Mouse (Mus musculus) stomach, postnatal 0 days (tissue): ENCODE data around the gene Asic4. TPM values are rescaled to one million over a fixed set of nuclear protein-coding genes. Genes with fewer than 3 reads are reported as not detected.

Experiments
- ATAC-seq: fragments of 200-750 bp; cut with Nextera tagmentation; 2 replicates; pipeline ENCODE4 v1.8.0; 2017; ENCODE audit not compliant: low FRiP score, low TSS enrichment
- DNase-seq: peaks from one replicate; pipeline ENCODE4 v3.0.0-alpha.2; 2016; ENCODE audit warnings: low spot score
- H3K27ac ChIP-seq: fragments of 300-500 bp; sonication (generic); replicated peaks from 2 replicates; pipeline ENCODE4 v1.5.1; 2014; ENCODE audit warnings: mild to moderate bottlenecking, control low read depth
- H3K27me3 ChIP-seq: fragments of 300-500 bp; sonication (generic); 2 replicates; pipeline ENCODE4 v1.6.1; 2014; ENCODE audit warnings: low read length; ENCODE audit not compliant: control insufficient read depth, insufficient read depth
- H3K36me3 ChIP-seq: fragments of 300-500 bp; sonication (generic); 2 replicates; pipeline ENCODE4 v1.6.1; 2014; ENCODE audit warnings: low read length, mixed read lengths; ENCODE audit not compliant: control insufficient read depth, insufficient read depth
- H3K4me1 ChIP-seq: fragments of 300-500 bp; sonication (generic); replicated peaks from 2 replicates; pipeline ENCODE4 v1.6.1; 2014; ENCODE audit warnings: antibody characterized with exemption; ENCODE audit not compliant: control insufficient read depth, insufficient read depth
- H3K4me2 ChIP-seq: fragments of 300-500 bp; sonication (generic); replicated peaks from 2 replicates; pipeline ENCODE4 v1.6.1; 2014; ENCODE audit warnings: low read depth, mild to moderate bottlenecking, control low read depth, moderate library complexity
- H3K4me3 ChIP-seq: fragments of 300-500 bp; sonication (generic); 2 replicates; pipeline ENCODE4 v1.5.1; 2014; ENCODE audit warnings: low read depth, low read length, control low read depth
- H3K9ac ChIP-seq: fragments of 300-500 bp; sonication (generic); 2 replicates; pipeline ENCODE4 v1.6.1; 2014; ENCODE audit warnings: mild to moderate bottlenecking, low read length, control low read depth, mixed read lengths
- H3K9me3 ChIP-seq: fragments of 300-500 bp; sonication (generic); 2 replicates; pipeline ENCODE4 v1.6.1; 2016; ENCODE audit warnings: low read length; ENCODE audit not compliant: control insufficient read depth
- CTCF ChIP-seq: IDR thresholded peaks from 2 replicates; pipeline ENCODE4 v1.5.1; 2016; ENCODE audit warnings: antibody characterized with exemption, low read depth, mild to moderate bottlenecking, moderate library complexity
- EP300 ChIP-seq: optimal IDR thresholded peaks from 2 replicates; pipeline ENCODE3; 2016; ENCODE audit warnings: antibody characterized with exemption
- whole genome bisulfite sequencing: fragments of 180-500 bp; shearing (Covaris S2); extraction: QIAGEN DNeasy Blood & Tissue Kit; methylation state at CpG from one replicate; pipeline ENCODE4 v1.1.7; 2014; 5-methylcytosine and 5-hydroxymethylcytosine counted together
- polyA plus RNA-seq: library from polyadenylated mRNA; unstranded; fragments of >200 nt; fragmentation: Nextera tagmentation; extraction: Ambion mirVana; gene quantifications from 2 replicates; pipeline ENCODE4 v1.2.1, GENCODE M21; 2015

The Asic4 gene
- polyA plus RNA-seq, 1 experiment from 2014 or later = 0.55 TPM

- WGBS = 89% methylated on average over 7 of the region's 7 CpGs
- no peak overlapping the region for H3K4me3 ChIP-seq
- H3K36me3 ChIP-seq = peaks cover 13% of the 10 kb centered on the region
- no peaks in the 10 kb centered on the region for H3K27me3 ChIP-seq
- H3K27ac ChIP-seq = no peak overlapping the region
- ATAC-seq (no peak), DNase-seq (no peak)
- no peak overlapping the region for H3K4me2 ChIP-seq
- H3K9ac ChIP-seq = no peak overlapping the region
- TF ChIP-seq CTCF = no peak
- no peak for TF ChIP-seq EP300
- no peaks in the 10 kb centered on the region for H3K9me3 ChIP-seq
- peaks cover 5% of the 10 kb centered on the region; the same call in 1 of the 2 replicates for H3K4me1 ChIP-seq
Measured at GRCm38 (mm10) chr1:75440661-75441060, 9.6 kb upstream of the Asic4 start.

GRCm38 (mm10) chr1:75441471-75441996 lies 8.7 kb upstream of the Asic4 start:
- Histone ChIP-seq H3K9me3 (no peaks in the 10 kb centered on the region), H3K27me3 (no peaks in the 10 kb centered on the region), H3K36me3 (peaks cover 13% of the 10 kb centered on the region), H3K4me3 (no peak overlapping the region), H3K4me2 (no peak overlapping the region), H3K9ac (no peak overlapping the region), H3K4me1 (peaks cover 4% of the 10 kb centered on the region; the same call in 1 of the 2 replicates), H3K27ac (no peak overlapping the region)
- 92% methylated on average over 15 of the region's 15 CpGs for WGBS
- no peak for DNase-seq
- TF ChIP-seq EP300 (no peak), CTCF (no peak)
- no peak for ATAC-seq

GRCm38 (mm10) chr1:75442171-75442570 lies 8.1 kb upstream of the Asic4 start:
- Histone ChIP-seq H3K9ac (no peak overlapping the region), H3K4me1 (peaks cover 2% of the 10 kb centered on the region; the same call in 1 of the 2 replicates), H3K4me2 (no peak overlapping the region), H3K27ac (no peak overlapping the region), H3K36me3 (peaks cover 13% of the 10 kb centered on the region), H3K4me3 (no peak overlapping the region), H3K27me3 (peaks cover 2% of the 10 kb centered on the region; the same call in 1 of the 2 replicates), H3K9me3 (no peaks in the 10 kb centered on the region)
- WGBS = 70% methylated on average over 9 of the region's 9 CpGs
- DNase-seq (no peak), ATAC-seq (no peak)
- no peak for TF ChIP-seq CTCF
- no peak for TF ChIP-seq EP300

- peaks cover 2% of the 10 kb centered on the region; the same call in 1 of the 2 replicates for H3K27me3 ChIP-seq
- H3K9ac ChIP-seq = no peak overlapping the region
- DNase-seq (no peak), ATAC-seq (no peak)
- H3K4me3 ChIP-seq = no peak overlapping the region
- H3K36me3 ChIP-seq = peaks cover 13% of the 10 kb centered on the region
- no peak for TF ChIP-seq CTCF
- no peak for TF ChIP-seq EP300
- H3K4me2 ChIP-seq = no peak overlapping the region
- H3K9me3 ChIP-seq = no peaks in the 10 kb centered on the region
- H3K27ac ChIP-seq = no peak overlapping the region
- 0 out of 2 replicates have a peak, but pooled peaks cover 5% of the 10 kb centered on the region for H3K4me1 ChIP-seq
- 58% methylated on average over 8 of the region's 8 CpGs for WGBS
Measured at GRCm38 (mm10) chr1:75442811-75443210, 7.4 kb upstream of the Asic4 start.

- Histone ChIP-seq H3K4me2 (no peak overlapping the region), H3K9ac (no peak overlapping the region), H3K4me1 (0 out of 2 replicates have a peak, but pooled peaks cover 5% of the 10 kb centered on the region), H3K9me3 (no peaks in the 10 kb centered on the region), H3K27me3 (peaks cover 2% of the 10 kb centered on the region; the same call in 1 of the 2 replicates), H3K27ac (no peak overlapping the region), H3K4me3 (no peak overlapping the region), H3K36me3 (peaks cover 13% of the 10 kb centered on the region)
- ATAC-seq (no peak), DNase-seq (no peak)
- TF ChIP-seq EP300 (no peak), CTCF (no peak)
- 54% methylated on average over 13 of the region's 13 CpGs for WGBS
Measured at GRCm38 (mm10) chr1:75443247-75444024, 6.8 kb upstream of the Asic4 start.

- Histone ChIP-seq H3K27ac (no peak overlapping the region), H3K4me1 (0 out of 2 replicates have a peak, but pooled peaks cover 5% of the 10 kb centered on the region), H3K4me2 (no peak overlapping the region), H3K4me3 (no peak overlapping the region), H3K27me3 (peaks cover 2% of the 10 kb centered on the region; the same call in 1 of the 2 replicates), H3K9ac (no peak overlapping the region), H3K9me3 (no peaks in the 10 kb centered on the region), H3K36me3 (peaks cover 13% of the 10 kb centered on the region)
- ATAC-seq (no peak), DNase-seq (no peak)
- no peak for TF ChIP-seq CTCF
- TF ChIP-seq EP300 = no peak
- WGBS = 54% methylated on average over 3 of the region's 3 CpGs
Measured at GRCm38 (mm10) chr1:75444208-75444607, 6.0 kb upstream of the Asic4 start.
